Mouse (Mus musculus): ENCODE data around the gene Nr1i2.

DNA sequence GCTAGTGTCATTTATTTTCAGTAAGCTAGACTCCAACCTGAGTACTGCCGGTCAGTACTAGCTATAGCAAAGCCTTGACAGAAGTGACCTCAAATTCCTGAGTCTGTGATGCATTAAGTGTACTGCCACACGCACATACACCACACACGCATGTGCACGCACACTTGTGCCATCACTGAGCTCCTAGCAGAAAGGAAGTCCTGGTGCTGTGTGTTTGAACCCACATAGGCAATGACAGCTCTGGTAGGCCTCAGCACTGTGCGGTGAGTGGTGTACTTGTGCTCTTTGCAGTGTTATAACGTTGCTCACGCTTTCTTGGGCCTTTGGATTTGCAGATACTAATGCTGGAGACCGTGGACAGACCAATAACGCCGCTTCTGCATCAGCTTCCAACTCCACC lies 54.5 kb downstream of the Nr1i2 start:
- TF ChIP-seq CTCF (IDR thresholded peaks at IDR 0.05; ENCODE audit: low read depth, low read length) (no peak), POLR2A (IDR thresholded peaks at IDR 0.05; ENCODE audit: insufficient read depth, low read length) (no peak)

Measured in ES-Bruce4 (cell line).